Mouse (Mus musculus): ENCODE measurements at regions not wholly inside any gene's neighbourhood (a gene's known extent, or its start where the extent isn't known, plus 50 kb on each side); places are given as distances from the start of the nearest gene placed in this dataset.

DNA sequence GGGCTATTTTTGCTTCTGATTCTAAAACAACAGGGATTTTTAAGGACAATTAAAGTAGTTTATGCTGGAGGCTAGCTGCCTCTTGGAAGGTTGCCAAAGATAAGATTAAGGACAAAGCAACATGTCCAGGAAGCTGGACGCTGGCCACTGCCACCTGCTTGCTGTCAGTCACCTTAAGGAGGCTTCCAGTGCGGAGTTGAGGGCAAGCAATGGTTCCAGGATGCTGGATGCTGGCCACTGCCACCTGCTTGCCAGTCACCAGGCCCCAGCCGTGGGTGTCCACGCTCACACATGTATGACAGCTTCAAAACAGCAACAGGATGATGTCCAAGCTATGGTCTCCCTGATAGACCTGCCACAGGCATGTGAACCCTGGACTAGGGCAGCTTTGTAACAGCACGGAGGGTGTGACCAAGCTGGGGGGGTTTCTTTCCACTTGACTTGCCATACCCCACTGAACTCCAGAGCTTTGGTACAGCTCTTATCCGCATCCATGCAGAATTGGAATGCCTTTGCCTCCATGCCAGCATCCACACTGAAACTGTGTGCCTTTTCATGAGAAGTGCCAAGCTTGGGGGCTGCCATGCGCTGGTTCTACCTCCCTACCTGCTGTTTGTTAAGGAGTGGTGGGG lies 174.6 kb downstream of the Glrx3 start:
- Histone ChIP-seq H3K4me3 (replicated peaks; ENCODE audit: control insufficient read depth, low read depth, low read length) (no peak overlapping the region), H3K27ac (ENCODE audit: control insufficient read depth, insufficient read depth, low read depth, low read length, poor library complexity) (no peak overlapping the region), H3K4me1 (ENCODE audit: control insufficient read depth, insufficient read depth, low read length) (no peaks in the 10 kb centered on the region)
- TF ChIP-seq CTCF (IDR thresholded peaks at IDR 0.05; ENCODE audit: control insufficient read depth, insufficient read depth, low read length) (no peak), POLR2A (IDR thresholded peaks at IDR 0.05; ENCODE audit: borderline replicate concordance, control insufficient read depth, low read depth, low read length) (no peak)
- WGBS: 72% methylated on average over 7 of the region's 7 CpGs

DNA sequence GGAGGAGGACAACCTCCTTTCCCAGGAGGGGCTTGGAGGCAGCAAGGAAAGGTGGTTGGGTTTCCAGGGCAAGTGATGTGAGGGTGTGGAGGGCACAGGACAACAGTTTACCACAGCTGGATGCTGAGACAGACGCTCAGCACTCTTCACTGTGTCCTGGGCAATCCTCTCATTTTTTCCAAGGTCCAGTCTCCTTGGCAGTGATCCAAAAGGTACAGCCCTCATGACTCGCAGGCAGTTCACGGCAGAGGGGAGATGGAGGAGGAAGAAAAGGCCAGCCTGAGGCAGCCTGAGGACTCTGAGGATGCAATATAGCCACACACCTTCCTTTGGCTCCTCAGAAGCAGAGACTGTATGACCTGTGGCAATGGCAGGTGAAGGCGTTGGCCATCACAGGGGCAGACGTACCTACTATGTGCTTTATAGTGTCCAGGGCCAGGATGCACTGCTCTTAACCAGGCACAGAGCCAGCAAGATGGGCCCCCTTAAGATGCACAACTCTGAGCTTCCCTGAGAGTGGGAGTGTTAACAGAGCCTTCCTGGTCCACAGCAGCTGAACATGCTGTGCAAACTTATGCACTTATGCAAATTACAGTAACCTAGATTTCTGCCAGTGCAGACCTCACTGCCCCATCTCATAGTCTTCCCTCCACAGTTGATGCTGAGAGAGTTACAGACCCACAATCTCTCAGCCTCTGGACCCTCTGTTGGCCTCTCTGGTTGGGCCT lies 181.2 kb downstream of the Glrx3 start:
- H3K4me1 ChIP-seq (ENCODE audit: control insufficient read depth, insufficient read depth, low read length): no peaks in the 10 kb centered on the region
- H3K4me3 ChIP-seq (replicated peaks; ENCODE audit: control insufficient read depth, low read depth, low read length): no peak overlapping the region
- H3K27ac ChIP-seq (ENCODE audit: control insufficient read depth, insufficient read depth, low read depth, low read length, poor library complexity): no peak overlapping the region
- WGBS: 76% methylated on average over 5 of the region's 5 CpGs
- TF ChIP-seq POLR2A (IDR thresholded peaks at IDR 0.05; ENCODE audit: borderline replicate concordance, control insufficient read depth, low read depth, low read length): no peak
- TF ChIP-seq CTCF (IDR thresholded peaks at IDR 0.05; ENCODE audit: control insufficient read depth, insufficient read depth, low read length): no peak

DNA sequence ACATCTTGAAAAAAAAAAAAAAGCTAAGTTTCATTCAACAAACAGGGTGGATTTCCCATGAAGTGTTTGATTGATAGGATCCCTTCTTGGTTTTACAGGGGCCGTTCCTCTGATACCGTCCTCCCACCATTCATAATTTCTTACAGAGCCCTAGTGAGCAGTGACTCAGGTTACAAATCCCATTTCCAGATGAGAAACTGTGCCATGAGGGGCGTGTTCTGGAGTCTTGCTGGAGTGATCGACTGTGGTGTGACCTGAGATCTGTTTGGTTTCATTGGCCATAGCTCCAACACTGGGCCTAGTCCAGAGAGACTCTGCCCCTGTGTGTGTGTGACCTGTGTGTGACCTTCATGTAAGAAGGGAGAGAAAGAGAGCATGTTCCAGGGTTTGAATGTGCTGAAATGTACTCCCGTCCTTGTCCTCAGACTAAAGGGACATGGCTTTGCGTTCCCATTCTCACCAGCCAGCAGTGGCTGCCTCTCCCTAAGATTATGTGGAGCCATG lies 181.9 kb downstream of the Glrx3 start:
- H3K4me1 ChIP-seq (ENCODE audit: control insufficient read depth, insufficient read depth, low read length): no peaks in the 10 kb centered on the region
- WGBS: 80% methylated on average over 6 of the region's 6 CpGs
- TF ChIP-seq POLR2A (IDR thresholded peaks at IDR 0.05; ENCODE audit: borderline replicate concordance, control insufficient read depth, low read depth, low read length): no peak
- no peak for TF ChIP-seq CTCF (IDR thresholded peaks at IDR 0.05; ENCODE audit: control insufficient read depth, insufficient read depth, low read length)
- no peak overlapping the region for H3K27ac ChIP-seq (ENCODE audit: control insufficient read depth, insufficient read depth, low read depth, low read length, poor library complexity)
- no peak overlapping the region for H3K4me3 ChIP-seq (replicated peaks; ENCODE audit: control insufficient read depth, low read depth, low read length)

DNA sequence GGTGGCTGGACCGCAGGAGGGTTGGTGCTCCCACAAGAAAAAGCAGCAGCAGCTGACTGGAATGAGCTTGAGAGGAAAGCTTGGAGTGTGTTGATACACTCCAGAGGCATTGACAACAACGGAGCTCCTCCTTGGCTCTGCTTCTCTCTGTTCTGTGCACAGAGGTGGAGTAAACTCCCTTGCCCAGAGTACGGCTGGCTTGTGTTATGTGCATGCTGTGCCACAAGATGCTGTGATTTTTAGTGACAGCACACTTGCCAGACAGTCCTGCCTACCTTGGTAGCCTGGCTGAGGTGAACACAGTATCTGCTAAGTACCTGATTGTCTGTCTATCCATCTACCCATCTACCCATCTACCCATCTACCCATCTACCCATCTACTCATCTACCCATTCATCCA lies 190.9 kb downstream of the Glrx3 start:
- Histone ChIP-seq H3K4me1 (ENCODE audit: control insufficient read depth, insufficient read depth, low read length) (no peaks in the 10 kb centered on the region), H3K27ac (ENCODE audit: control insufficient read depth, insufficient read depth, low read depth, low read length, poor library complexity) (no peak overlapping the region), H3K4me3 (replicated peaks; ENCODE audit: control insufficient read depth, low read depth, low read length) (no peak overlapping the region)
- WGBS: 79% methylated on average over 3 of the region's 3 CpGs
- TF ChIP-seq CTCF (IDR thresholded peaks at IDR 0.05; ENCODE audit: control insufficient read depth, insufficient read depth, low read length): no peak
- no peak for TF ChIP-seq POLR2A (IDR thresholded peaks at IDR 0.05; ENCODE audit: borderline replicate concordance, control insufficient read depth, low read depth, low read length)

DNA sequence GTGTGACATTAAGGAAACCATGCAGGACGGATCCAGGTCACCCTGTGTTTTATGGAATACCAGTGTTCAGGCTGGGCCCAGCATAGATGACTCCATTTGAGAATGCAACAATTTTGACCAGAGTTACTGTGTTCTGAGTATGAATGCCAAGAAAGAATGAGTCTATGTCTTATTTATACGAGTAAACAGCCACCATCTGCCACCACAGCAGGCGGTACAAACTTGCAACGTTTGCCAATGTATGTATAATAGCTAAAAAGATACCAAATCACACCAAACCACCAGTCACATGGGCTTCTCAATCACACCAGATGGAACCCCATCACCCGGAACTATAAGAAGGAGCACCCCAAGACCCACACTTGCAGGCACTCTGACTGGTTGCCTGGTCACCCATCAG lies 192.1 kb downstream of the Glrx3 start:
- TF ChIP-seq CTCF (IDR thresholded peaks at IDR 0.05; ENCODE audit: control insufficient read depth, insufficient read depth, low read length): no peak
- no peak for TF ChIP-seq POLR2A (IDR thresholded peaks at IDR 0.05; ENCODE audit: borderline replicate concordance, control insufficient read depth, low read depth, low read length)
- Histone ChIP-seq H3K27ac (ENCODE audit: control insufficient read depth, insufficient read depth, low read depth, low read length, poor library complexity) (no peak overlapping the region), H3K4me3 (replicated peaks; ENCODE audit: control insufficient read depth, low read depth, low read length) (no peak overlapping the region), H3K4me1 (ENCODE audit: control insufficient read depth, insufficient read depth, low read length) (no peaks in the 10 kb centered on the region)
- 80% methylated on average over 5 of the region's 5 CpGs for WGBS

DNA sequence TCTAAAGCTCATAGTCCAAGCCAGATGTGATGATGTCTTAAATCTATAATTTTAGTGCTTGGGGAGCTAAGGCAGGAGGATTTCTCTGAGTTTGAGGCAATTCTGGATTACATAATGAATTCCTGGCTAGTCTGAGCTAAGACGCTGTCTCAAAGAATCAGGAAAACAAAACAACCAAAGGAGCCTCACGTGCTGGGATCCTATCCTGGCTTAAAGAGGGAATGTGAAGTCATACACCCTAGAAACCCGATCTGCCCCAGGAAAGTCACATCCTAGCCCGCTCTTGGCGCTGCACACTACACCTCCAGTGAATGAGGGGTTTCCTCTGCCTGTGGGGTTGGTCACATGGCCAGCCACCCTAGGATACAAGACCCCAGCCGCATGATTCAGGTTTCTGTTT lies 211.2 kb downstream of the Glrx3 start:
- WGBS: 81% methylated on average over 6 of the region's 6 CpGs
- H3K4me1 ChIP-seq (ENCODE audit: control insufficient read depth, insufficient read depth, low read length): no peaks in the 10 kb centered on the region
- H3K4me3 ChIP-seq (replicated peaks; ENCODE audit: control insufficient read depth, low read depth, low read length): no peak overlapping the region
- TF ChIP-seq POLR2A (IDR thresholded peaks at IDR 0.05; ENCODE audit: borderline replicate concordance, control insufficient read depth, low read depth, low read length): no peak
- TF ChIP-seq CTCF (IDR thresholded peaks at IDR 0.05; ENCODE audit: control insufficient read depth, insufficient read depth, low read length): no peak
- no peak overlapping the region for H3K27ac ChIP-seq (ENCODE audit: control insufficient read depth, insufficient read depth, low read depth, low read length, poor library complexity)

DNA sequence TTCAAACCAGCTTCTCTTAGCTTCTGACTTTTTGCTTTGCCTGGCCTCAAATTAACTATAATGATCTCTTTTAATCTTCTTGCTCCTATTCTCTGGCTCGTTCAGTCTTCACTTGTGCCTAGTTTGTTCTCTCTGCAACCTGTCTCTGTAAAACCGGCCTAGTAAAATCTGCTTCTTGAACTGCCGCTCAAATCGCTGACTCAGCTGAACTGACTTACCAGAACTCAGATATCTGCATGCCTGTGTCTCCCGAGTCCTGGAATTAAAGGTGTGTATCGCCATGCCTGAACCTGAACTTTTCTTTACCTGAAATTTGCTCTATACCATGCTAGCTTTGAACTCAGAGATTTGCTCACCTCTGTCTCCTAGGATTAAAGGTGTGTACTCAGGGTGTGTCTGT lies 212.2 kb downstream of the Glrx3 start:
- Histone ChIP-seq H3K4me3 (replicated peaks; ENCODE audit: control insufficient read depth, low read depth, low read length) (no peak overlapping the region), H3K4me1 (ENCODE audit: control insufficient read depth, insufficient read depth, low read length) (no peaks in the 10 kb centered on the region), H3K27ac (ENCODE audit: control insufficient read depth, insufficient read depth, low read depth, low read length, poor library complexity) (no peak overlapping the region)
- TF ChIP-seq CTCF (IDR thresholded peaks at IDR 0.05; ENCODE audit: control insufficient read depth, insufficient read depth, low read length) (no peak), POLR2A (IDR thresholded peaks at IDR 0.05; ENCODE audit: borderline replicate concordance, control insufficient read depth, low read depth, low read length) (no peak)
- 76% methylated on average over 6 of the region's 6 CpGs for WGBS

DNA sequence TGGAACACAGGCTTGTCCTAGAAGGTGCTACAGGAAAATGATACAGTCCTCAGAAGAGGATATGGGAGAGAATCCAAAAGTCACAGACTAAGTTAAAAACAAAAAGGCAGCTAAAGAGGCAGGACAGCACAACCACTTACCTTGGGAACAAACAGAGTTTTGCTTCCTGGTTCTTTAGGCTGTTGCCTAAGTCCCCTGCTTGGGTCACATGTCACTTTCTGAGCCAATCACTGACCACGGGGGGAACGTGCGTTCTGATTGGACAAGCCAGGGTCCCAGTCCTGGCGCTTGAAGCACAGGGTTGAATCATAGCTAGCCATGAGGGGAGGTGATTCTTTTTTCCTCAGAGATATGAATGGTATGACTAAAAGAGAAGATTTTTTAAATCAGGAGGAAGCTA lies 216.4 kb downstream of the Glrx3 start:
- H3K4me1 ChIP-seq (ENCODE audit: control insufficient read depth, insufficient read depth, low read length): no peaks in the 10 kb centered on the region
- 87% methylated on average over 4 of the region's 4 CpGs for WGBS
- H3K27ac ChIP-seq (ENCODE audit: control insufficient read depth, insufficient read depth, low read depth, low read length, poor library complexity): no peak overlapping the region
- TF ChIP-seq CTCF (IDR thresholded peaks at IDR 0.05; ENCODE audit: control insufficient read depth, insufficient read depth, low read length) (no peak), POLR2A (IDR thresholded peaks at IDR 0.05; ENCODE audit: borderline replicate concordance, control insufficient read depth, low read depth, low read length) (no peak)
- H3K4me3 ChIP-seq (replicated peaks; ENCODE audit: control insufficient read depth, low read depth, low read length): no peak overlapping the region

All from bone marrow, adult 2 months (tissue).